Mouse (Mus musculus) thymus, postnatal 25 days (tissue): ENCODE measurements around the gene Ston1.

Experiments used
- DNase-seq: peaks from one replicate; pipeline ENCODE4 v3.0.0; 2022

Gene Ston1

DNA sequence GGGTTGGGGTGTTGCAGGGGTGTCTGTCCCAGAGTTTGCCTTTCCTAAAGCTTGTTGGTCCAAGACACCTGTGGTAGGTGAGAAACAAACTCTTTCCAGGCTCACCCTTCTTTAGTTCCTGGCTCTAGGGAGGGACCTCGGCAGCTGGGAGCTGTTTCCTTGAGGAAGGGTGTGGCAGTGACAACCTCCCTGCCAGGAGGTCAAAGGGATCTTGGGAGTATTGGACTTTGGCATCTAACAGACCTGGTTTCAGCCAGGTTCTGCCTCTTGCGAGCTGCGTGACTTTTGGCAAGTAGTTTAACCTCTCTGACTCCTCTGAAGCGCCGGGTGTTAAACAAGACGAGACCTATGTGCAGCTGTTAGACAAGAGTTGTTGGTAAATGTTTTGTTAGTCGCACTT lies 29.7 kb downstream of the Ston1 start:
- DNase-seq = no peak

DNA sequence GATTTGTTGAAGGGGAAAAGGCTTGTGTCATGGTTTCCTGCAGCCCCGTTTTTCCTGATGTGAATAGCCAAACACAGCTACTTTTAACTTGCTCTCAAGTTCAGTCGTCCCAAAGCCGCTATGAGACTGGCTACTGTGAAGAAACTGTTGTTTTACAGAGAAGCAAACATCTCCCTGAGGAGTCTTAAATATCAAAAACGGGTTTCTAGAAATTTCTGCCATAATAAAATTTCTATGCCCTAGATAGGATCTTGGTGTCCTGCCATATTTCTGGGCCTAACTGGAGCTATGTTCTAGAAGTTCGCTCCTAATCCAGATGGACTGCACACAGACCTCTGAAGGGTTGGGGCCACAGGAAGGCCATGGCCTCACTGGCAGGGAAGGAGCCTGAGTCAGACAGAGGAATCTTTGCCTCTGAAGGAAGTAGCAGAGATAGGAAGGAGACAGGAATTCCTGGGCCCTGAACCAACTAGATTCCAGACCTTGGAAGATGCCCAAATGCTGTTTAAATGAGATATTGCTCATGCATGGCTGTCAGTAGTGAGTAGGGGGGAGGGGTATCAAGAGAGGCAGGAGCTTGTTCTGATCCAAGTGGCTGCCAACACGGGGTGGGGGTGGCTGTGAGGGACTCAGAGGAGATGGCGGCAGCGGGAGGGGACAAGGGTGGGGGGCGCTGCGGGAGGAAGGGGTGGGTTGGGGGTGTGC lies 31.3 kb downstream of the Ston1 start:
- DNase-seq = no peak

- no peak for DNase-seq
Measured at GRCm38 (mm10) chr17:88629381-88629759, 31.9 kb downstream of the Ston1 start.

DNA sequence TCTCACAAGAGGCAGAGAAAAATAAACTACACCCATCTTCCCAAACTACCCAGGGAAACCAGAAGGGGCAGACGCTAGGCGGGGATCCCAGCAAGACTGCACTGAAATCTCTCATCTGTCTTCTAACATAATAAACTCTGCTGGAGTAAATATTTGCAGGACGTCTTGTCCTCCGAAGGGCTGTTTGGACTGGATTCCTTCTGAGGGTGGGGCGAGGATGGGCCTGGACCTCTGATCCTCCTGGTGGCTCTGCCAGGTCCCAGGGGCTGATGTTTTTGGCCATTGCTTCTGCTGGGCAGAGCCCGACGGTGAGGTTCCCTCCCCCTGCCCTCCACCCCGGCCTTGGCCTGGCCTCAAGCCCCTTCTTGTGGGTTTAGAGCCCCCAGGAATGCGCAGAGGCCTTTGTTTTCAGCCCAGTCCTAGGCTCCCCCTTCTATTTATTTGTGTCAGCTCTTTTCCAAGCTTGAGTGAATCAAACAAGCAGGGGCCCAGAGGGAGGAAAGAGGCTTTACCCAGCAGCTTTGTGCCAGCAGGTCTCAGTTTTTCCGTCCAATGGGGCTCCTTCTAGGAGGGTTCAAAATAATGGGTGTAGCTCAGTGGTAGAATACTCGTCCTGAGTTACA lies 32.6 kb downstream of the Ston1 start:
- no peak for DNase-seq

DNA sequence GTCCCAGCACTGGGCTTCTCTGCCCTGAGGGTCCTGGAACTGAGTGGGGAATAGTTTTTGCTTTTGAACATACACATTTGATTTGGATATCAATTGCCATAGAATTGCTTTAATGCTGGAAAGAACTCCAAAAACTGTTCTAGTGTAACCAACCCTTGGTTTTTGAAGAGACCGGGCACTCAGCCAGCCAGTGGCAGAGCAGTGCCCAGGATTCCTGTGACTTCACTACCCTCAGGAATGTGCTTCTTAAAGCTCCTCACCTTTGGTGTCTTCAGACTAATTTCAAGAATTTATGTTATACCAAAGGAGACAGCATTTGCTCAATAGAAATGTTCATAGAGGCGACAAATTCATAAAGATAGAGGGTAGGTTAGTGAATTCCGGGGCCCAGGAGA lies 33.1 kb downstream of the Ston1 start:
- DNase-seq = no peak

DNA sequence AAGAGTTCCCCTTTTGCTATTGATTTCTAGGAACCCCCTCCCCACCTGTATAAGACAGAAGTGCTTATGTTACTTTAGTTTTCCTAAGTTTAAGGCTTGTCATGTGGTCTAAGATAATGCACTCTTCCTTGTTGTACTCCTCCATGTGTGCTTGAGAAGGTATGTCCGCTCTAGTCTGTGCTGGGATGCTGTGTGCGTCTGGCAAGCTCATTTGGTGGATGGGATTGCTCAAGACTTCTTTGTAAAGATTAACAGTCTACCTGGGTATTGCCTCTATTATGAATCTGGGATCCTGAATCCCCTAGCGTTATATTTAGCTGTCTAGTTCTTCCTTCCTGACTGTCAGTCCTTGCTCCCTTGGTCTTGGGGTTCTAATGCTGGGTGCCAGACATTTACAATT lies 35.1 kb downstream of the Ston1 start:
- DNase-seq = no peak

- no peak for DNase-seq
Measured at GRCm38 (mm10) chr17:88636076-88636475, 38.6 kb downstream of the Ston1 start.

DNA sequence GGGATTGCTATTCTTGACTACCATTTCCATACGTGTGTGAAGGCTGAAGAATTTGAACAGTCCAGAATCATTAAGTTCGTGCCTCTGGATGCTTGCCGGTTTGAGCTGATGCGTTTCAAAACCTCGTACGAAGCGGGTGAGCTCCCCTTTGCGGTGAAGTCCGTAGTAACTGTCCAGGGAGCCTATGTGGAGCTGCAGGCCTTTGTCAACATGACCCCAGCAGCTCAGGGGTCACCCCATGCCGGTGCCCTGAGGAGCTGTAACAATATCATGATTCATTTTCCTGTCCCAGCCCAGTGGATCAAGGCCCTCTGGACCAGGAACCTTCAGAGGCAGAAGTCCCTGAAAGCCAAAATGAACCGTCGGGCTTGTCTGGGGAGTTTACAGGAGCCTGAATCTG lies 39.1 kb downstream of the Ston1 start:
- no peak for DNase-seq

DNA sequence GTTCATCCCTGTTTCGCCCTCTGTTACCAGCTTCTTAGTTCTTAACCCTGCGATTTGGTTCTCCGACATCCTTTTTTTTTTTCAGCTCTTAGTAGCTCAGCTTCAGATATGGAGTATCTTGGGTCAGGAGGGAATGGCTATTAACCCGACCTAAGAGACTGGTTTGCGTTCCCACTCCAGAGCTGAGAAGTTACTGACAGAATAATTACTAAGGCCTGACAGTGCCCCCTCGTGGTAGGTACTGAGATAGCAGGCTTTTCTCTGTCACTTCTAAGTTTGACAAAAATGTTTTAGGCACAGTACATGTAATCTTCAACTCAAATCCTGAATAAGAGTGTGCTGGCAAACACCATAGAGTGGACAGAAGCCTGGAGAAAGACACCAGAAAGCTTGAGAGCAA lies 43.5 kb downstream of the Ston1 start:
- DNase-seq = peak; percentile 77

- no peak for DNase-seq
Measured at GRCm38 (mm10) chr17:88641836-88642235, 44.4 kb downstream of the Ston1 start.

DNA sequence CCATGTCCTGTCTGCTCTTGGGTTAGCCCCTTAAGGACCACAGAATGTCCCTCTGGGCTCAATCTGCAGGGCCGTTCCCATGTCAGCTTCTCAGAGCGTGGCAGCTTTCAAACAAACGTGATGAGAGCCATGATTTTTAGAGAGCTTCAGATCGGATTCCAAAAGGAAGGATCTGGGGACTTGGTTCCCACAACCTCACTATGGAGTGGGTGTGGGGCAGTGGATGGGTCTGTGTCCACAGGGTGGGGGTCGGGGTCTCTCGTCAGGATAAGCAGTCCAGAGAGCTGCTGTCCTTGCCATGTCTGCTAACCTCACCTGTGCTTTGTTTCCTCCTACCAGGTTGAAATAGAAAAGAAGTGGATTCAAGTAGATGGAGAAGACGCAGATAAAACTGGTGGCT lies 47.4 kb downstream of the Ston1 start:
- DNase-seq = no peak

GRCm38 (mm10) chr17:88645299-88645698 lies 47.8 kb downstream of the Ston1 start:
- no peak for DNase-seq

- DNase-seq = no peak
Measured at GRCm38 (mm10) chr17:88647149-88647548, 49.7 kb downstream of the Ston1 start.

- peak; percentile 51 for DNase-seq
Measured at GRCm38 (mm10) chr17:88652010-88652409, 54.5 kb downstream of the Ston1 start.

GRCm38 (mm10) chr17:88652702-88653374 lies 55.4 kb downstream of the Ston1 start:
- peak; percentile 76 for DNase-seq

DNA sequence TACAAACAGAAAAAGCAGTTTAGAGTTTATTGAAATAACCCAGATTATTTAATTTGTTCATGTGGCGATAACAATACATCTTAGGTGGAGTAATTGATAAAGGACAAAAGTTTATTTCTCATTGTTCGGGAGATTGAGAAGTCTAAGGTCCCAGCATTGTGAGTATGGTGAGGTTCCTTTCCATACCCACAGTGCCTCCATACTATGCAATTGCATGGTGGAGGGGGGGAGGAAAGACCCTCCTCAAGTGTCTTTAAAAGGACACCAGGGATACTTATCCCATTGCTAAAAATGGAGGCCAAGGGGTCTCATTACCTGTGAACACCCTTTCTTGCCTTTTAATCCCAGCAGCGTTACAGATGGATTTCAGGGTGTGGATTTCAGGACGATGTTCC lies 55.9 kb downstream of the Ston1 start:
- no peak for DNase-seq

DNA sequence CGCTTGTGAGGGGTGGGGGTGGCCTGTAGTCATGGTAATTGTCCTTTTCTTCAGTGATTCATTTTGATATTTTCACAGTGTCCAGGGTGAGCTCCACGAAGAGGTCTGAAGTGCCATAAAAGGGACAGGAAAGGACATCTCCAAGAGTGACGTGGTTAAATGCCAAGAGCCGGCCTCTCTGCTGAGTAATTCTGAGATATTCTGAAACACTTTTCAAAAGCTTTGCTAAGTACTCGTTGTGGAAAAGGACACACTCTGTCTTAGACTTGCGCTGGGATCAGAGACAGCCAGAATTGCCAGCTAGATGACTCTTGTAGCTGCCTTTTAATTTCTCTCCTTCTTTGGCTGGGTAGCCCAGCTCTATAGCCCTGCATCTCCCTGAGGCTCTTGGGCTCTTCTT lies 61.0 kb downstream of the Ston1 start:
- DNase-seq = no peak

- no peak for DNase-seq
Measured at GRCm38 (mm10) chr17:88666076-88666475, 68.6 kb downstream of the Ston1 start.

DNA sequence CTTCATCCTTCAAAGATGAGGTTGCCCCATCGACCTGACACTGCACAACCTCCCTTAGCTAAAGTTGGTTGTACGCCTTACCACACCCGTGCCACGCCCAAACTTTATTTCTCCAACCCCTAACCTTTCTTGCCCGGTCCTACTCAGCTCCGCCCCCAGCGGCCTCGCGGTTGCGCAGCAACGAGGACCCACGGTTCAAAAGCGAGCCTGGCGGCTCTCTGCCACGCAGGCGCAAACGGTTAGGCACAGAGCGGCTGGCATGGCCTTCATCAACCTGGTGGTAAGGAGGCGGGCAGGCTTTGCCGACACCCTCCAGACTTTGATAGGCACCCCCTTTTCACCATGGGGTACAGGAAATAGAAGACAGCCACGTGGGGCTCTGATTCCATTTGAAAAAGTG lies 71.0 kb downstream of the Ston1 start, which contains the start of gene Gtf2a1l:
Gtf2a1l (plus strand) TSS at position 209 of the 400 bp plus-strand sequence.
- DNase-seq = peak; percentile 53

DNA sequence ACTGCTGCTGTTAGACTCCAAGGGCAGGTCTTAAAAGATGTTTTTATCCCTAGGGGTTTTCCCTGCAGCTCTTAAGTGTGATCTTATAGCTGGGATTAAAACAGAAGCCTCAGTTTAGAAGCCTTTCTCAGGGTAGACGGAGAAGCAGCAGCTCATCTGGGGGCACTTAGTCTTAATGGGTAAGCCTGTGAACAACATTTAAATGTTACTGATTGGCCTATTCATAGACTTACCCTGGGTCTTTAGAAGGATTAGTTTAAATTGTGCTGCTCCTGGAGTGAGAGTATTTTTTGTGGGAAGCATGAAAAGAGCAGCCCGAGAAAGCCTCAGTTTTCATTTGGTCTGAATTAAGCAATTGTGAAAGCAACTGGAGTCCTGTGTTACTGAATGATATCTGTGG lies 72.4 kb downstream of the Ston1 start:
- no peak for DNase-seq

- DNase-seq = no peak
Measured at GRCm38 (mm10) chr17:88670800-88671199, 73.3 kb downstream of the Ston1 start.

GRCm38 (mm10) chr17:88675310-88676309 lies 78.1 kb downstream of the Ston1 start:
- no peak for DNase-seq

- no peak for DNase-seq
Measured at GRCm38 (mm10) chr17:88688226-88688625, 90.7 kb downstream of the Ston1 start.
